26 mouse cellular contexts compared by ENCODE assay signal in the genomic region with DNA sequence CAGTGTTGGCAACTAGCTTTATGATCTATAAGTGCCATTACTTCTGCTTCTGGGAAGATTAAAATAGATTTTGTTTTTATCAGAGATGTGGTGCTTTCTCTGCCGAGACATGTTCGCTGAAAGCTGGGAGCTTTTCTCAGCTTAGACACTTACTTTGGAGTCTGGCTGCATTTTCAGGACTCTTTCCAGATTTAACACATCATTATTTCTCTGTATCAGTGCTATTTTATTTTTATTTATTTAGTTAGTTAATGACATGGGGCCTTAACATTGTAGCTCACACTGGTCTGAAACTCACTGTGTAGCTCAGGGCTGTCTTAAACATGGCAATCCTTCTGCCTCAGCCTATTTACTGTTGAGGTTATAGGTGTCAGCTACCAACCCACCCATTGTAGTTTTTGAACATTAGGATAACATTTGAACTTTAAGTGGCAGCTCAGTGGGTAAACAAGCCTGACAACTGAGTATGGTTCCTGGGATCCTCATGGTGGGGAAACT.
"Had no signal": no experiment of that assay in that cellular context is flagged by ENCODE, and none has a peak within 500 bp of the region (broad histone marks: within the 10 kb centered on the region; RNA-seq: fewer than 3 reads in every experiment).

No protein-coding gene starts in this region.

- H3K27ac ChIP-seq: heart, adult 2 months; heart, embryonic 13.5 days; heart, embryonic 15.5 days; hindbrain, embryonic 13.5 days; hindbrain, embryonic 15.5 days; hindbrain, postnatal 0 days; kidney, embryonic 15.5 days; kidney, postnatal 0 days; limb, embryonic 13.5 days; limb, embryonic 15.5 days had no signal

- H3K9ac ChIP-seq: forebrain, postnatal 0 days; heart, embryonic 13.5 days; heart, embryonic 15.5 days; hindbrain, embryonic 13.5 days; hindbrain, embryonic 15.5 days; kidney, embryonic 15.5 days; limb, embryonic 13.5 days; limb, embryonic 15.5 days had no signal

- H3K4me3 ChIP-seq: heart, adult 2 months; heart, embryonic 13.5 days; heart, embryonic 15.5 days; hindbrain, embryonic 13.5 days; hindbrain, embryonic 15.5 days; kidney, embryonic 15.5 days; limb, embryonic 13.5 days; limb, embryonic 15.5 days had no signal

- H3K9me3 ChIP-seq: heart, embryonic 15.5 days; hindbrain, embryonic 15.5 days; kidney, embryonic 15.5 days; limb, embryonic 13.5 days; limb, embryonic 15.5 days had no signal

- H3K4me2 ChIP-seq: heart, embryonic 11.5 days; heart, embryonic 13.5 days; heart, embryonic 15.5 days; hindbrain, embryonic 13.5 days; hindbrain, embryonic 15.5 days; kidney, embryonic 15.5 days; limb, embryonic 13.5 days; limb, embryonic 15.5 days had no signal

- ATAC-seq: forebrain, postnatal 0 days; hindbrain, postnatal 0 days; intestine, embryonic 16.5 days had no signal

- H3K27me3 ChIP-seq: heart, embryonic 13.5 days; heart, embryonic 15.5 days; hindbrain, embryonic 13.5 days; hindbrain, embryonic 15.5 days; kidney, embryonic 15.5 days; limb, embryonic 13.5 days; limb, embryonic 15.5 days had no signal

- DNase-seq: forebrain, postnatal 0 days; gastrocnemius, postnatal 14 days; gastrocnemius, postnatal 36 days; heart, adult 11 months; heart, adult 2 months; heart, postnatal 14 days; heart, postnatal 36 days; kidney, adult 11 months; kidney, adult 2 months; kidney, adult 9 months; kidney, postnatal 14 days; kidney, postnatal 36 days; layer of hippocampus, adult 9-11 months; layer of hippocampus, postnatal 36 days; left cerebral cortex, postnatal 4 days had no signal
